Mouse (Mus musculus) myocyte (in vitro differentiated cells): ENCODE results near the gene Egflam.

Experiments used
- E2F4 ChIP-seq: IDR thresholded peaks from one replicate; pipeline ENCODE4 v1.6.1; 2011; ENCODE audit warnings: mild to moderate bottlenecking, control low read depth, moderate library complexity; ENCODE audit not compliant: insufficient read depth
- MAX ChIP-seq: IDR thresholded peaks from one replicate; pipeline ENCODE4 v1.6.1; 2011; ENCODE audit warnings: low read depth, mild to moderate bottlenecking, control low read depth
- MYOD1 ChIP-seq, 3 experiments: IDR thresholded peaks; one replicate each; pipeline ENCODE4 v1.6.1; 2011; ENCODE audit warnings: control low read depth in 2 of 3, low read depth in 2 of 3, mild to moderate bottlenecking in 2 of 3, moderate library complexity in 1 of 3; ENCODE audit not compliant: insufficient read length in 2 of 3, control insufficient read depth in 1 of 3
- MYOG ChIP-seq, 3 experiments: IDR thresholded peaks; one replicate each; pipeline ENCODE4 v1.6.1; 2011; ENCODE audit warnings: control low read depth in 2 of 3, low read depth in 2 of 3, mild to moderate bottlenecking in 2 of 3; ENCODE audit not compliant: insufficient read length in 2 of 3, control insufficient read depth in 1 of 3, insufficient read depth in 1 of 3
- POLR2A ChIP-seq: IDR thresholded peaks from one replicate; pipeline ENCODE4 v1.6.1; 2011; ENCODE audit warnings: low read depth, mild to moderate bottlenecking, control low read depth, moderate library complexity; ENCODE audit not compliant: insufficient read length
- POLR2AphosphoS2 ChIP-seq: IDR thresholded peaks from one replicate; pipeline ENCODE4 v1.6.1; 2011; ENCODE audit warnings: low read depth, control low read depth; ENCODE audit not compliant: insufficient read length
- TCF12 ChIP-seq: IDR thresholded peaks from one replicate; pipeline ENCODE4 v1.6.1; 2011; ENCODE audit warnings: mild to moderate bottlenecking, control low read depth; ENCODE audit not compliant: poor library complexity, insufficient read depth, severe bottlenecking
- USF1 ChIP-seq: IDR thresholded peaks from one replicate; pipeline ENCODE4 v1.6.1; 2011; ENCODE audit warnings: low read depth, mild to moderate bottlenecking, control low read depth, moderate library complexity

DNA sequence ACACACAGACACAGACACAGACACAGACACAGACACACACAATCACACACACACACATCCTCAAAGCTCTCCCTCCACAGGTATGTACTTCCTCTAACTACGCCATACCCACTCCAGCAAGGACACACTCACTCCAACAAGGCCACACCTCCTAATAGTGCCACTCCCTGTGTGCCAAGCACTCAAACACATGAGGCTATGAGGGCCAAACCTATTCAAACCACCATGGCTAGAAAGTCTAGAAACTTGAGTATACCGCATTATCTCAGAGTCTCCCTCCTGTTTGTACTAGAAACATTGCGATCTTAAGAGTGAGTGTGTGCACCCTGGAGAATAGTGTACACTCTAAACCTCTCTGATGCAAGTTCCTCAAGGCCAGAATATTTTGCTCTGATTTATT is 182.3 kb downstream of the Egflam start:
- TF ChIP-seq POLR2A (no peak), MYOD1 (IDR thresholded peaks at IDR 0.05; ENCODE audit: control insufficient read depth in 1 of 3, insufficient read length in 2 of 3, low read depth in 2 of 3) (no peak), POLR2AphosphoS2 (no peak), TCF12 (no peak), MYOG (IDR thresholded peaks at IDR 0.05; ENCODE audit: control insufficient read depth in 1 of 3, insufficient read depth in 1 of 3, insufficient read length in 2 of 3, low read depth in 2 of 3) (no peak), USF1 (no peak), MAX (no peak), E2F4 (no peak)
